Mouse (Mus musculus) hindbrain, embryonic 16.5 days (tissue): ENCODE data around the gene Map4k2. TPM values are rescaled to one million over a fixed set of nuclear protein-coding genes. Genes with fewer than 3 reads are reported as not detected.

Experiments used
- microRNA-seq: library from miRNA; unstranded; fragments of <30 nt; microRNA quantifications from one replicate; pipeline ENCODE4, GENCODE M21; 2017
- polyA plus RNA-seq: library from polyadenylated mRNA; unstranded; fragments of >200 nt; fragmentation: Nextera tagmentation; extraction: Ambion mirVana; gene quantifications from 2 replicates; pipeline ENCODE4 v1.2.1, GENCODE M21; 2015

The Map4k2 gene
- polyA plus RNA-seq, 1 experiment from 2014 or later = 19.6 TPM

Small RNA genes lying within 50 kb of the gene (microRNA-seq; reads per million reads assigned to microRNA genes)
- gene Mir6989 = not detected

Other genes starting within 250 kb of the Map4k2 start
- gene AC131692.1, start 246.7 kb upstream of the Map4k2 start, polyA plus RNA-seq = not detected in 2 replicates
- 0.41 and 0.43 TPM in 2 replicates for gene Naaladl1, start 235.4 kb upstream of the Map4k2 start, polyA plus RNA-seq
- gene Sac3d1, start 222.5 kb upstream of the Map4k2 start, polyA plus RNA-seq = 48.5 and 53.9 TPM in 2 replicates
- gene Snx15, start 212.8 kb upstream of the Map4k2 start, polyA plus RNA-seq = 64.3 and 66.9 TPM in 2 replicates
- gene Batf2, start 200.2 kb upstream of the Map4k2 start, polyA plus RNA-seq = not detected in 2 replicates
- 154 and 162 TPM in 2 replicates for gene Arl2, start 199.6 kb upstream of the Map4k2 start, polyA plus RNA-seq
- 0.10 TPM in 1 of 2 replicates, not detected in the other for gene Majin, start 156.7 kb upstream of the Map4k2 start, polyA plus RNA-seq
- not detected in 2 replicates for gene Gpha2, start 114.8 kb upstream of the Map4k2 start, polyA plus RNA-seq
- 161 and 167 TPM in 2 replicates for gene Ppp2r5b, start 105.3 kb upstream of the Map4k2 start, polyA plus RNA-seq
- gene Atg2a, start 99.5 kb upstream of the Map4k2 start, polyA plus RNA-seq = 11.7 and 16.7 TPM in 2 replicates
- gene Ehd1, start 64.4 kb upstream of the Map4k2 start, polyA plus RNA-seq = 105 and 113 TPM in 2 replicates
- gene Cdc42bpg, start 34.7 kb upstream of the Map4k2 start, polyA plus RNA-seq = 0.26 and 0.31 TPM in 2 replicates
- 68.4 and 85.0 TPM in 2 replicates for gene Men1, start 6.2 kb upstream of the Map4k2 start, polyA plus RNA-seq
- 81.4 and 106 TPM in 2 replicates for gene Sf1, start 22.6 kb downstream of the Map4k2 start, polyA plus RNA-seq
- 10.2 and 13.2 TPM in 2 replicates for gene Pygm, start 43.3 kb downstream of the Map4k2 start, polyA plus RNA-seq
- 184 and 232 TPM in 2 replicates for gene Rasgrp2, start 58.2 kb downstream of the Map4k2 start, polyA plus RNA-seq
- gene Nrxn2, start 77.6 kb downstream of the Map4k2 start, polyA plus RNA-seq = 29.1 and 37.1 TPM in 2 replicates
- 0.14 TPM in 1 of 2 replicates, not detected in the other for gene Slc22a12, start 201.9 kb downstream of the Map4k2 start, polyA plus RNA-seq